In genomic region chr15:88876155-88877020, GRCm38 (mm10) we compare ENCODE assay signal across 7 mouse cellular contexts. TPM values are rescaled to one million over a fixed set of nuclear protein-coding genes. Genes with fewer than 3 reads are reported as not detected.
DNase-seq lines count a peak whose midpoint lies in the region; ATAC-seq and TF ChIP-seq lines count a peak whose summit lies in the region.

No protein-coding gene starts in this region.

- no peaks in the 10 kb centered on the region for H3K27me3 ChIP-seq in hindbrain, postnatal 0 days (ENCODE audit: insufficient read depth, low read length)
- H3K27me3 ChIP-seq in midbrain, embryonic 10.5 days (ENCODE audit: low read depth, poor library complexity, severe bottlenecking) = peaks cover 13% of the 10 kb centered on the region

- no peaks in the 10 kb centered on the region for H3K36me3 ChIP-seq in hindbrain, postnatal 0 days (ENCODE audit: insufficient read depth, low read length)
- H3K36me3 ChIP-seq in midbrain, embryonic 10.5 days = no peaks in the 10 kb centered on the region

- 0 out of 2 replicates have a peak overlapping the region, but pooled peaks have one; percentile 28 for H3K4me2 ChIP-seq in hindbrain, postnatal 0 days (ENCODE audit: low read depth, low read length)

- no peaks in the 10 kb centered on the region for H3K9me3 ChIP-seq in hindbrain, postnatal 0 days (ENCODE audit: low read length)
- H3K9me3 ChIP-seq in midbrain, embryonic 10.5 days (replicated peaks) = no peaks in the 10 kb centered on the region

- 10% methylated on average over 28 of the region's 28 CpGs for WGBS in hindbrain, postnatal 0 days
- WGBS in midbrain, embryonic 10.5 days = 11% methylated on average over 28 of the region's 28 CpGs

- 0 out of 2 replicates have a peak, but pooled peaks have one; percentile 51 for ATAC-seq in hindbrain, postnatal 0 days

- no peak overlapping the region for H3K9ac ChIP-seq in hindbrain, postnatal 0 days (replicated peaks; ENCODE audit: low read length)

- peak; percentile 91 for TF ChIP-seq CTCF in hindbrain, postnatal 0 days (IDR thresholded peaks at IDR 0.05; ENCODE audit: low read depth)

- DNase-seq in ZHBTc4 (ENCODE audit: low read depth, low spot score) = peak; percentile 84
- DNase-seq in cerebellum, postnatal 14 days = peak; percentile 91 to 95
- peak; percentile 84 for DNase-seq in gastrocnemius, adult 18-20 months (ENCODE audit: low spot score)
- peak; percentile 79 for DNase-seq in hindbrain, postnatal 0 days (ENCODE audit: low spot score)
- DNase-seq in left cerebral cortex, postnatal 4 days = peak; percentile 81
- peak; percentile 84 for DNase-seq in midbrain, embryonic 10.5 days (ENCODE audit: low spot score)
- DNase-seq in right cerebral cortex, postnatal 4 days = peak; percentile 87

- H3K27ac ChIP-seq in hindbrain, postnatal 0 days = no peak overlapping the region
- no peak overlapping the region; the same call in 1 of the 2 replicates for H3K27ac ChIP-seq in midbrain, embryonic 10.5 days (replicated peaks)

- intact Hi-C loops in left cerebral cortex, postnatal 4 days (cut with DNase I) = no loop called here

- no peaks in the 10 kb centered on the region for H3K4me1 ChIP-seq in hindbrain, postnatal 0 days (ENCODE audit: insufficient read depth, low read length)
- H3K4me1 ChIP-seq in midbrain, embryonic 10.5 days = peaks cover 12% of the 10 kb centered on the region

- no peak overlapping the region for H3K4me3 ChIP-seq in hindbrain, postnatal 0 days (ENCODE audit: low read length)
- H3K4me3 ChIP-seq in midbrain, embryonic 10.5 days = peak overlapping the region; percentile 37

RNA-seq across cellular contexts. Expression of gene Pim3, which starts 14.4 kb away (rescaled TPM):
- total RNA-seq in gastrocnemius, adult 18-20 months (2021) = 10 to 100 TPM; 24.1 to 37.3 TPM
- total RNA-seq in hindbrain, postnatal 0 days (2014; rRNA removed) = 98.0 and 104 TPM in 2 replicates
- polyA plus RNA-seq in hindbrain, postnatal 0 days (2015; fragmentation: Nextera tagmentation; extraction: Ambion mirVana) = 69.8 TPM in 2 replicates
- 10 to 100 TPM; 44.6 to 49.3 TPM for total RNA-seq in left cerebral cortex, postnatal 4 days (2021)
- polyA plus RNA-seq in midbrain, embryonic 10.5 days (2016; fragmentation: Nextera tagmentation; extraction: Ambion mirVana) = 36.9 TPM in 2 replicates

RNA-seq across cellular contexts. Expression of gene Creld2, which starts 56.9 kb away (rescaled TPM):
- 10 to 100 TPM in 1 of 2 experiments, 1 to 10 TPM in 1; 6.9 to 10.3 TPM for total RNA-seq in gastrocnemius, adult 18-20 months (2021)
- total RNA-seq in hindbrain, postnatal 0 days (2014; rRNA removed) = 15.9 and 18.9 TPM in 2 replicates
- polyA plus RNA-seq in hindbrain, postnatal 0 days (2015; fragmentation: Nextera tagmentation; extraction: Ambion mirVana) = 38.9 and 40.1 TPM in 2 replicates
- total RNA-seq in left cerebral cortex, postnatal 4 days (2021) = 10 to 100 TPM; 26.2 to 35.6 TPM
- polyA plus RNA-seq in midbrain, embryonic 10.5 days (2016; fragmentation: Nextera tagmentation; extraction: Ambion mirVana) = 94.7 and 110 TPM in 2 replicates

RNA-seq across cellular contexts. Expression of gene Alg12, which starts 57.3 kb away (rescaled TPM):
- total RNA-seq in gastrocnemius, adult 18-20 months (2021) = 1 to 10 TPM; 4.2 to 4.8 TPM
- total RNA-seq in hindbrain, postnatal 0 days (2014; rRNA removed) = 12.7 and 17.4 TPM in 2 replicates
- 6.3 and 7.2 TPM in 2 replicates for polyA plus RNA-seq in hindbrain, postnatal 0 days (2015; fragmentation: Nextera tagmentation; extraction: Ambion mirVana)
- 10 to 100 TPM; 10.1 to 11.5 TPM for total RNA-seq in left cerebral cortex, postnatal 4 days (2021)
- 11.7 and 11.9 TPM in 2 replicates for polyA plus RNA-seq in midbrain, embryonic 10.5 days (2016; fragmentation: Nextera tagmentation; extraction: Ambion mirVana)
